Mouse (Mus musculus) MEL-GATA-1-ER (cell line): ENCODE measurements around the gene Gm10974.
A peak's percentile ranks its signal among the peaks of the same experiment; 100 is the strongest.

ENCODE experiments used
- DNase-seq: peaks from one replicate; pipeline ENCODE4 v3.0.0-alpha.2; 2012; ENCODE audit warnings: low read depth; ENCODE audit errors: extremely low read depth

The Gm10974 gene

DNA sequence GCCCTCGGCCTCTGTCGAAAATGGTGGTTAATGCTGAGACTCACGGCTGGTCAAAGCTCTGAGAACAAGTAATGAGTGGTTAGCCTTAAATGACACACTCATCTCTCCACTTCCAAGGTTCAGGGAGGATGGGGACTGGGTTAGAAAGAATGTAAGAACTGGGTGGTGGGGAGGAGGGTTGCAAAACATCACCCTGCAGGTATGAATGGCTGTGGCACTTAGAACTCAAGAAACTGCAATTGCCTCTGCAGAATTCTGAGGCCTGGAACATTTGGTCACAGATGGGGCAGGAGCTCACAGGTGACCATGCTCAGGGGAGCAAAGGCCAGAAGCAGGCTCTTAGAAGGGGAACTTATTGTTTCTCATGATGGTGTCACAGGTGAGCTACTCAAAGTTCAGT is 7.2 kb upstream of the Gm10974 start:
- DNase-seq, result no peak

DNA sequence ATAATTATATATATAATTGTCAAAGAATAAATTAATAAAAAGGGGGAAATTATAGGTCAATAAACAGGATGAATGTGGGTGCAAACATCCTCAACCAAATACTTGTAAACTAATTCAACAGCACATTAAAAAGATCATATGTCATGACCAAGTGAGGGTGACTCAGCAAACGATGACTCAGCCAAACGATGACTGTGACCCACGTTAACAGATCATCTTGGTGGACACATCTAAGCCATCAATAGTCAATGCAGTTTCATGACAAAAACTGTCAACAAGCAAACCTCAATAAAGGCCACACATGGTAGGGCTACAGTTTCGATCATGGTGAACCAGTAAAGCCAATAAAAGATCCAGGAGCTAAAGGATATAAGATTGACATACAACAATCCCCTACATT is 6.7 kb upstream of the Gm10974 start:
- no peak for DNase-seq

DNA sequence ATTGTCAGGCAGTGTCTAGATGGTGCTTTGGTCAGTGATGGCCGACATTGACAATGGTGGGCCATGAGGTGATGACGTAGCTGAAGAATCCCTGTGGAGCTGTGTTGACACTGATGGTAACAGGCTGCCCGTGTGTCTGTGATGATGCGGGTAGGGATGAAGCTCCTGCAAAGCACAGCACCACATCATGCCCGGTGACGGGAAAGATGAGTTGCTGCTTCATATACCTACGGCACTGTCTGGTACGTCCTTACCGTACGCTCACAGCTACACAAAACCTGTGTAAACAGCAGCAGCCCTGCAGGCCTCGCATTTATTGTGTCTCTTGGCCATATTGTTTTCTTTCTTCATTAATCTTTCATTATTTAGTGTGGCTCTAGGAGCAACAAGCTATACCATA is 1.2 kb upstream of the Gm10974 start:
- DNase-seq, result no peak

DNA sequence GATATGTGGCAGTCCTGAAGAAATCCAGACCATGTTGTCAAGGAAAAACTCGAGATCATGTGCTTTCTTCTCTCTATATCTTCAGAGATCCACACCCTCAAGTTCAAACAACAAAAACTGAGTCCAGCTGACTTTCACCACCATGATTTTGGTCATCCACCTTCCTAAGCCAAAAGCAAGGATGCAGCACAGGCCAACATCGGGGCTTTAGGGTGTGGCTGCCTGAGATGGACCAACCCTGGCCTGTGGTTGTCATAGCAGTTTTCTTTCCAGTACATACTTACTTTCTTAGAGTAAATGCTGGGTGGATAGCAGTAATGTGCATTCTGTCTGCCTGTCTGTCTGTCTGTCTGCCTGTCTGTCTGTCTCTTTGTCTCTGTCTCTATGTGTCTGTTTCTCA is 294 bp upstream of the Gm10974 start:
- DNase-seq, result no peak

DNA sequence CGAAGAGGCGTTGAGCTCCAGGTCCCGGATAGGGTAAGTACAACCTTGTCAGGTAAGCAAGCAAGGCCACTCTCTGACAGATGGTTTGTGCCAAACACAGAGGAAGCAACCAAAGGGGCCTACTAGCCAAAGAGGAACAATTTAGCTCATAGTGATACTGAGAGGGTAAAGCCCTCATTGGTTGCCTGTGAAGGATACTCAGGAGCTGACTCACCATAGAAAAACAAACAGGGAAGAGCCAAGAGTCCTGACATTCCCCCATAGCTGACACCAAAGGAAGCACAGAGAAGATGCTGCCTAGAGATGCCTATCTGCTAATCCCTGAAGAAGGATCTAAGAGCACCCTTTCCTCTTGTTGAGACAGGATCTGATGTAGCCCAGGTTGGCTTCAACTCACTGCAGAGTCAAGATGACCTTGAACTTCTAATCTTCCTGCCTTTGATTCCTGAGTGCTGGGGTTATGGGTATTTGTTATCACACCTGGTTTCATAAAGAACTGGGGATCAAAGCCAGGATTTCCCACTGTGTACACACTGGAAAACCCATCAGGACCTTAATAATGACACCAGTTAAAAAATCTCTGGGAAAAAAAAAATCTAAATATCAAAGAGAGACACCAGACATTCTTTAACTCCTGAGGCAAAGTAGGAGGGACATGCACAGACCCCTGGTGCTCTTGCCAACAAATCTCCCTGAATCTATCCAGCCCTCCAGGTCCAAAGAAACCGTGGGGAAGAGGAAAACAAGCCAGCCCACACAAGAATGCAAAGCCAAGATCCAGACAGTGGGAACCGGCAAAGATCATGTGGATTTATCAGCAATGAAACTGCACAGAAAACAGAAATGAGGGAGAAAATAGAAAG is 3.6 kb downstream of the Gm10974 start:
- DNase-seq, result no peak

DNA sequence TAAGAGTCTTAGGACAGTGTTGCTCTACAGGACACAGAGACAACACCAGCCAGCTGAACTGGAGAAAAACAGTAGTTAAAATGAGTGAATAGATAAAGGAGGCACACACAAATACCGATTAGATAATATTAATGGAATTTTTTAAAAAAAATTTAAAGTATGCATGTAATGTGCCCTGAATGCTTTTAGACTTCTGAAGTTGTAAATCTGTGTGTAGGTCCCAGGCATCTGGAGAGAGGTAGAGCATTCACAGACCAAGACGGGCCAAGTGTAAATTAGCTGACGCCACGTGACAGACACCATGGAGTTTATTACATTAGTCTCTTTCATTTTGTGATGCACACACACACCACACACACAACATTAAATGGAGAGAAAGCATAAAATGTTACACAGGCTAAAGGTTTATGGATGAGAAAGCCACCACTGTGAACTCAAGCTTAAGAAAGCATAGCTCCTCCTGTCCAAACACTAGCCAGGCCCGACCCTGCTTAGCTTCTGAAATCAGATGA is 4.3 kb downstream of the Gm10974 start:
- DNase-seq, result no peak

DNA sequence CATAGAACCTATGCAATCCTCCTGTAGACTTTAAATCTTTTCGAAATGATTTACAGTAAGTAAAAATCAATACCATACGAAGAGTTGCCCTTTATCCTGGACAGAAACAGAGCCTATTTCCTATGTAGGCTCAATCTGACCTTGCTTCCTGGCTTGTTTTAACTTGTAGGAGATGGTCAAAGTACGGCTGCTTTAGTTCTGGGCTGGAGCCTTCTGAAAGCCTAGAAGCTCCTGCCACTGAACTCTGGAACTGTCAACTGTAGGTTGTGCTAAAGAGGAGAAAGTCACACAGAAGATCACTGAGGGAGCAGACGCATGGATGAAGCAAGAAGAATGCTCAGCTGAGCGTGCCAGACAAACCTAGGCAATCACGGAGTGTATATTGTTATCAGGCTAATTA is 5.3 kb downstream of the Gm10974 start:
- no peak for DNase-seq

DNA sequence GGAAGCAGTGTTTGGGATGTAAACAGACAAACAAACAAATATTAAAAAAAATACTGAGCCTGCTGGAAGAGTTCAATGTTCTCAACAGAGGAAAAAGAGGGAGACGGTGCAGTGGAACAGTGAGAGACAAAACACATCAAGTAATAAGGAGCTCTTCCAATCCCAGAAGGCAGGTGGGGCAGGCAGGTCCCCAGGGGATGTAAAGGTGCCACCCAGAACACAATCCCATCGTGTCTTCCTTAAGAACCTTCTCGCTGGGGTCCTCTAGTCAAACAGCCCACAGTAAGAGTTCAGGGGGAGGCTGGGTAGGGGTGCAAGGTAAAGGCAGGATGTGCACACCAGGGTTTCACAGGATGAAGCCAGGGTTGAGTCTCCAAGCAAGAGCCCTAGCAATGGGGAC is 7.7 kb downstream of the Gm10974 start:
- no peak for DNase-seq

DNA sequence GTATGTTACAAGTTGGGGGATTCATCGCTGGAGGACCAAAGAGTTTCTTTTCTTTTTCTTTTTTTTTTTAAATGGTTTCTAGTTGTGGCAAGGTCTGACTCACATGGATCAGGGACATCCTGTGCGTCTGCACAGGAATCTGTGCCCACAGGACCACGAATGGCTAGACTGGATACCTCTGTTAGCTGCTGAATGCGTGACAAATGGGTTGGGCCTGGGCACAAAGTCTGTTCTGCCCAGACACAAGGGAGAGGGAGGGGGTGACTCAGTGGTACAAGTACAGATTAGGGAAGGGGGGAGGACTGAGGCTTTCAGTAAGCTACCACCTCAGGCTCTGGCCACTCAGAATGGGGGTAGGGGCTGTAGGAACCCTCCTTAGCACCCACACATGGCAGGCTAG is 10.0 kb downstream of the Gm10974 start:
- no peak for DNase-seq

DNA sequence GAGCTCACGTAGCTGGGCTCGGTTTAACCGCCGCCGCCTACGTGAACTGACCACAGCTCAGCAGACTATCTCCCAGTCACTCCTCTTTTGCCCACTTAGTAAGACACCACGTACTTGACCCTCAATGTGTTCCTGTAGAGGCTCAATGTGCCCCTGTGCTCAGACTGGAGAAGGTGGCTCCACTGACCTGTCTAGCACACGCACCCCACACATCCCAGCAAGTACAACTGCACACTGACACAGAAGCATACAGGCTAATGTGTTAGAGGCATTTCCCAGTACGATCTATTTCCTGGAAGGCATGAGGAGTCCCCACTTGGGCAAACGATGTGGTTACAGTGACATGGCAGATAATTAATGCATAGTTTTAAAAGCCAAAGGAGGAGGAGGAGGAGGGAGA is 10.9 kb downstream of the Gm10974 start:
- no peak for DNase-seq

DNA sequence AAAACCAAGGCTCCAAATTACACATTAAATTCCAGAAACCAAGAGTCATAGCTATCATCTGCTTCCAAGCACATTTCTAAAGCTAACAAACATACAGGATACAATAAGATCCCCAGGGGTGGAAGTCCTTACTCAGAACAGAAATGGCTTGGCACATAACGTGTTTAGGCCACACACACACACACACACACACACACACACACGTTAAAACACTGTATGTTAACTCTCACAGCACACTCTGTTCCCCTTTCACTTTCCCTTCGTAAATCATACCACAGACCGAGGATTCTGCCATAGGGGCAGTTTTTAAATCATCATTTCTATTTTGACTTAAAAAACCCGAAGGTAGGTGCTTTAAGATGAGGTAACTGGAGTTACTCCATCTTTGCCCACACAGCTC is 18.5 kb downstream of the Gm10974 start:
- no peak for DNase-seq

DNA sequence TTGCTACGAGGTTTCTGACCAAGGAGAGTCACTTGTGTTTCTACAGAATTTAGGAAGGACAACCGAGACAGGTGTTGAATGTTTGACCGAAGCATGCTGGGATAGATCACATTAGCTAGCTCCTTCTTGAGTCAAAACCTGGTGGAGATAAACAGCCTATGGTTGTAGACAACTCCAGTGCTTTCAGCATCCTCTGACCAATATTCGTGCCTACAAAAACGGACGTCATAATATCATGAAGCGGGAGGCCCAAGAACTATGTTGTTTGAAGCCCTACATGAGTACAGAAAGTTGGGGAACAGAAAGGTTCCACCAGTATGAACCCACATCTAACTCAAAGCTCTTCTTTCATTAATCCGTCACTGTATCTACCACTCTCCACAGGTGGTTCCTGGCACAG is 19.2 kb downstream of the Gm10974 start:
- no peak for DNase-seq

DNA sequence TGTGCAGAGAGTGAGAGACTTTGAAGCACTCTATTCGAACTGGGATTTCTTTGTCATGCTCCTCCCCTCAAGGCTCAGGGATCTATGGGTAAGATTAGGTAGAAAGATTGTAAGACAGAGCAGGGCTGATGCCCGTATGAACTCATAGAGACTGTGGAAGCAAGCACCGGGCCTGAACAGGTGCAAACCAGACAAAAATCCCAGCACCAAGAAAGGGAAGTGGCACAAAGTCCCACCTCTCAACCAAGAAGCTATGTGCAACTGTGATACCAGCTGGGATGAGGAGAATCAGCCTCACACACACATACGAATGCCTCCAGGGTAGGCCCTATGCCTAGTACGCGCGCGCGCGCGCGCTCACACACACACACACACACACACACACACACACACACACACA is 20.1 kb downstream of the Gm10974 start:
- DNase-seq, result no peak

DNA sequence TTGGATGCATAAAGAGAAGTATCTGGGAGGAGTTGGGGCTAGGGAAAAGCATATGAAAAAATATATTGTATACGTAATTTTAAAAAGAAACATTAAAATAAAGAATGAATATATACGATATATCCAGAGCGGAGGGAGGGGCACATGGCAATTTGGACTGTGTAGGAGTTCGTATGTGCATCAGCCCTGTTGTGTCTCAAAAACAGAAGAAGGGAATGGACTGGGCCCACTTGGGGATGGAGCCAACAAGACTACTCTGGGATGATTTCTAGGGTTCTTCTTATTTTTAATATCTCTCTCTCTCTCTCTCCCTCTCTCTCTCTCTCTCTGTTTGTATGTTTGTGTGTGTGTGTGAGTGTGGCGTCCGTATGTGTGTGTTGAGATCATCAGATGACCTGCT is 20.7 kb downstream of the Gm10974 start:
- DNase-seq, result no peak

DNA sequence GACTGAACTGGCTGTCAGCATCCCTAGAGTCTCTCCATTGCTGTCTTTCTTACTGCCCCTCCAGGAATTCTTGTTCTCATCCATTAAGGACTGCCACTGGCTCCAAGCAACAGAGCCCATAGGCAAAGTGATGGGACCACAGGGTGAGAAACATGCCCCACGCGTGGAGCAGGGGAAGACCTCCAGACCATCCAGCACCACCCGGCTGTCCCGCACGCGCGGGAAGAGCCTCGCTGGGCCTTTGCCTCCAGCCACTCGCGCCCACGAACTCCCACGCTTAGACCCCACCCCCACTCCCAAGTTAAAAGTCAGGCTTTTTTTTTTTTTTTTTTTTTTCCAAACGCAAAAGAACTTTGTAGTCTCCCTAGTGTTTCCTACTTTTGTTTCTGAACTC is 21.7 kb downstream of the Gm10974 start:
- no peak for DNase-seq

DNA sequence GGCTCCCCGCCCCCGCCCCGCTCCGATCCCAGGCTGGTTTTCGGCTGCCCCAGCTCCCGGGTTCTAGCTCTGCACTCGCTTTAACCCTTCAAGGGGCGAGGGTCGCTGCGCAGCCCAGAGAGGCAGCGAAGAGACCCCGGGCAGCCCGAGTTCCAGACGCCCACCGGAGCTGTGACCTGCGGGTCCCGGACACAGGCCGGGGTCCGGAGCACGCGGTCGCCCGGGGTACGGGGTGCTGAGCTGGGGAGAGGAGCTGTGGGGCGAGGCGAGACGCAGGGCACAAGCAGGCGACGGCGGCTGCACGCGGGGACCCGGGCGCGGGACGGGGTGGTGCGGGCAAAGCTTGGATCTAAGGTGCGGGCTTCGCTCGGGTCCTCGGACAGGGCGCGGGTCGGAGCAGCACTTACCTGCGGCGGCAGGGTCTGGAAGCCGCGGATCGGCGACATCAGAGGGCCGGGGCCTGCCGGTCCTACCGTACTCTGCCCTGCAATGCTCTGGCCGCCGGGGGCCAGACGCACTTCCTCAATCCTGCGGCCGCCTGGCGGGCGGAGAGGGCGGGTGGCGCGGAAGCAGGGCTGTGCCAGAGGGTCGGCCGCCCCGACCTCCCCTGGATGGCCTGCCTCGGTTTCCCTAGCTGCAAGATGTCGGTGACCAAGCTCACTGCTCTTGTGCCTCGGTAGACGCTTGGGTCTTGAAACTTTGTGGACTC is 22.3 kb downstream of the Gm10974 start, which contains the start of gene Lrrk1:
TSS of gene Lrrk1 (minus strand) at position 538 of the 709 bp plus-strand sequence.
- DNase-seq, result peak; percentile 32

DNA sequence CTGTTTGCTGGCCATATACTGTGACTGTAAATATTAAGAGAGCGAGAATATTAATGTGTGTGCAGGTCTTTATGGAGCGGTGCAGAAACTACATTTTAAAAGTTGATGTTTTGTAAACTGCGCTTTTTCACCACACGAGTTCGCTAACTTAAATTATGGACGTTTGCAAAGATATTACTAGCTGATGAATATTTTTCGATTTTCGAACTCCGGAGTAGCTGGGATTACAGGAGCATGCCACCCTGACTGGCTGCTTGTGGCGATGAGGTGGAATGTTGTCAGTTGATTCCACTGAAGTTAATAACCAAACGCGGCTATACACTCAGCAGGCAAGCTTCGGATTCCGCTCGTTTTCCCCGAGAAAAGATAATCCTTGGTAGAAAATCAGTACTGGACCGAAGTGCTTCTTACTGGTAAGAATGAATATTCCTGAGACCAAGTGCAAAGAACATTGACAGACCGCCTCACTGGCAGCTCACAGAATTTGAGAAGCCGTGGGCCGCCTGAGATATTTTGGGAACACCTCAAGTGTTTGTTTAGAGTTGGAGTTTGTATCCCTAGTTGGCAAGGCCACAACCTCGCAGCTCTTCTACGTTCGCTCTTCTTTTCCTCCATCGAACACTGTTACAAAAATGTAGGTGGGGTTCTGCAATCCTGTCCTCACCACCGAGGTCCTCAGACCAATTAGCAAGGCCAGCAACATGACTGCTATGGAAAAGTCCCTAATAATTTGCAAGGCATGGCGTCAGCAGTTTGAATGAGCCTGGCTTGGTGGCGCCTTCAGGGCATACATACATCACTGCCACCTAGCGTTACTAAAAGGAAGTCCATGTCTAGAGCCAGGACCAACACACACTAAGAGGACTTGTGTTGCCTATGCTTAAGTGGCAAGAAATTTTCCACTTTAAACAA is 23.2 kb downstream of the Gm10974 start:
- peak; percentile 85 for DNase-seq

DNA sequence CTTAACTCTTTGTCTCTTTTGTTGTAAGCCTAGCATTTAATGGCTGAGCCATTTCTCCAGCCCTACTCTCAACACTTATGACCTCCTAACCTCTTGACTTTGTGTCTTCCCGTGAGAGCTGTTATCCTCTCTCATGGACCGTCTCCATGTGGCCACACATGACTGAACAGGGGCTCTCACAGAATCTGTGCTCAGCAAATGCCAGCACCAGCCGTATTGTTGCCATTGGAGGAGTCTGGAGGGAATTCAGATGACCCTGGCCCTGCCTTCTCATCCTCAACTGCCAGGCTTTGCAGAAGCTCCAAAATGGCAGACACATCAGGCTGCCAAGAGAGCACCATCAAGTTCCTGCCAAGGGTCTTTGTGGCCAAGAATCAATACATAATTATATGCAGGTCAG is 31.6 kb downstream of the Gm10974 start:
- DNase-seq, result no peak

DNA sequence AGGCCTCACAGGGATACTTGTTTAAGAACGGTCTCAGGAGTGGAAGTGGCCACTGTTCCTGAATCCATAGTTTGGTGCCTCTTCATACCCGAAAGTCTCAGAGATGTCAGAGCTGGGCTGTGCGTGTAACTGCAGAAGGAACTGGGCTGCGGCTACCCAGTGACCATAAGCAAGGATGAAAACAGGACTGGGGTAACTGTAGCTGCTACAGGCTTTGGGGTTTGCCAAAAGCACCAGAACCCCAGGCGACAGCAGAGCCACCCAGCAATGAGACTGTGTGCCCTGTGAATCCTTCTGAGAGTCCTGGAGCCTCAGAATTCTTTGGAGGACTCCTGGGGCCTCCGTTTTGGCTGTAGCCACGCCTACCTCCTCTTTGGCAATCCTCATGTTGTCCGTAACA is 35.9 kb downstream of the Gm10974 start:
- no peak for DNase-seq

DNA sequence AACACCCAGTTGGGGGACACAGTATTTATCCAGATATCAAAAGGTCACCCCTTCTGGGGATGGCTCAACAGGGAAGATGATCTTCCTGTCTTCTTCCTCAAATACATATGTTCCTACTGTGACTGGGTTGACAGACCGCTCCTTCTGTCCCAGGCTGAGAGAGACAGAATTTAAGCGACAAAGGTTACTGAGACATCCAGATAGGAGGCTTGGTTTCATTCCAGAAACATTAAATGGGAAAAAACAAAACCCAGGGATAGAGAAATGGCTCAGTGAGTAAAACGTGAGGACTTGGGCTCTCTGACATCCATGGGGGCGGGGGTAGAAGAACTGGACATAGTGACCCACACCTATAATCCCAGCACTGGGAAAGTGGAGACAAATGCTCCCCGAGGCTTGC is 37.2 kb downstream of the Gm10974 start:
- DNase-seq, result no peak

DNA sequence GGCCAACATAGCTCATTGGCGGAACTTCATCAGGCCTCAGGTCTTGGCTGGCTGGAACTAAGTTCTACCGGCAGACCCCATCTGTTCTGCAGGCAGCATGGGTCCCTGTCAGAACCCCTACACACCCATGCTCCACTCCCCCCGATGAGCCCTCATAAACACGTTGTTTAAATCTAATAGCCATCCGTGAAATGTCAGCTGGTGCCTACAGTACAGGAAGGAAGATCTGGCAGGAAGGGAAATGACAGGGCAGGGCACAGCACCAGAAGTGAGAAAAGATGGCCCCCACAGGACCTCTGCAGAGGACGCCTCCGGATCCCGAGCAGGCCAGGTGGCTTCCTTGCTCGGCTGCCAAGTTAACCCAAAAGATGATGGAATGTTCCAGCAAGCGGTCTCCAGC is 38.4 kb downstream of the Gm10974 start:
- no peak for DNase-seq

DNA sequence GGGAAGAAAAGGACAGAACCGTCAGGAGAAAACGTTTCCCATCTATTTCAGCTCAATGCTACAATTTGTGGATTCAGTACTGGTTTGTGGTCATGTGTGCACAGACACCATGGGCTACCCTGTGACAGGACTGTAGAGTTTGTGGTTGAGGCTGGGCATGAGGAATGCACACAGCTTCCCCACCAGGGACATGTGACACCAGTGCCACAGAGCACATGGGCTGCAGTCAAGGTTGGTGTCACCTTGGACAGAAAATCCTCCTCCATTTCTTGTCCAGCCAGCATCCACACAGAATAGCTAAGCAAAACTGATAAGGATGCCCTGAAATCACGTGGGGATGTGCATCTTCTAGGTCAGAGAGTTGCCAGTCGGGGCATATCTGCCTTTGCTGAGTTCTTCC is 39.1 kb downstream of the Gm10974 start:
- no peak for DNase-seq
